Mouse (Mus musculus) CD8-positive naive resting alpha-beta T cell, adult 2 months (primary cell): Measurements from ENCODE around the gene Supt6.

ENCODE experiments used
- DNase-seq, 2 experiments: peaks; one replicate each; pipeline ENCODE4 v3.0.0; 2022; ENCODE audit warnings: low read depth in 2 of 2, low spot score in 2 of 2

The Supt6 gene

DNA sequence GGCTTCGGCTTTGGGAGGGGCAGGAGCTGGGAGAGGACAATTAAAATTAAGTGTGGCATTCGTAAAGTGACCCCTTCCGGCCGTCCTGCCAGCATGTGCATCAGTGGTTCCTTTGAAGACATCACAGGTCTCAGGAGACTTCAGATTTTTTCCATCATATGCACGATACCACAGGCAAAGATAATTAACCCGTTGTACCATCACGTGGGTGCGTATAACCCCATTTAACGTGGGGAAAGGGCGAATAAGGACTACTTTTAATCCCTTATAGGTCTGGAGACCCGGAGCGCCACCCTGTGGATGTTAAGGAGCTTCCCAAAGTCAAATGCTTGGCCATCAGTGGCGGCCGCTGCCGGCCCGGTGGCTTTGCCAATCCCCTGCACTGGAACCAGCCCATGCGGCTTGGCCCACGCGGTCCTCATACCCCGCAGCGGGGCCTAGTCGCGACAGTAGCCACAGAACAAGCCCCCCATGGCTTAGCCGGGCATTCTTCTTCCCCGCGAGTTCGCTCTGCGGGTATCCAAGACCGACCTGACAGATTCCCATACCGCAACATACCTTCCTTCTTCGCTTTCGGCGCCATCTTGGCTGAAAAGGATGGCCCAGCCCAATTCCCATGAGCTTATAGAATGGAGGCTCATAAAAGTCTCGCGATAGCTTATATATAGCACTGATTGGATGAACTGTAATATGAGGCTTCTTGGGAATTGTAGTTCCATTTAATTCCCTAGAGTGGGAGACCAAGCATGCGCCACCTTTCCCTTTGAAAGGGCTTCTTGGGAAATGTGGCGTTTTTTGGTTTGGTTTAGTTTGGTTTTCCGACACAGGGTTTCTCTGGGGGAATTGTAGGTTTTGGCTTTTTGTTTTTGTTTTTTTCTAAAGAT, 62.6 kb downstream of the Supt6 start, which contains the start of gene Rpl23a:
Gene Rpl23a (minus strand): TSS at position 624 of the 884 bp plus-strand sequence.
- DNase-seq: peak; percentile 67 to 73

DNA sequence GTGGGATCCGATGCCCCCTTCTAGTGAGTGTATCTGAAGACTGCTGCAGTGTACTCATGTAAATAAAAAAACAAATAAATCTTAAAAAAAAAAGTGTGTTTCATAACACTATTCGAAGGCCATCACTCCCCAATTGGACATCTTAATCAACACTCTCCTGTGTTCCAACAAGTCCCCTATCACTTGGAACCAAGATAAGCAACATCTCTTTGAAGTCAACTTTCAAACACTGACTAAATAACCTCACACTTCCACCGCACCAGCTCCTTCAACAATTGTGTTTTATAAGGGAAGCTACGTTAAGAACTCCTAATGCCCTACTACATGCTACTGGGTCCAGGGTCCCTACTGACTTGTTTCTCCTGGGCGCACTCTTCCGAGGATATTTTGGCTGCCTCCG, 63.3 kb downstream of the Supt6 start:
- no peak for DNase-seq

DNA sequence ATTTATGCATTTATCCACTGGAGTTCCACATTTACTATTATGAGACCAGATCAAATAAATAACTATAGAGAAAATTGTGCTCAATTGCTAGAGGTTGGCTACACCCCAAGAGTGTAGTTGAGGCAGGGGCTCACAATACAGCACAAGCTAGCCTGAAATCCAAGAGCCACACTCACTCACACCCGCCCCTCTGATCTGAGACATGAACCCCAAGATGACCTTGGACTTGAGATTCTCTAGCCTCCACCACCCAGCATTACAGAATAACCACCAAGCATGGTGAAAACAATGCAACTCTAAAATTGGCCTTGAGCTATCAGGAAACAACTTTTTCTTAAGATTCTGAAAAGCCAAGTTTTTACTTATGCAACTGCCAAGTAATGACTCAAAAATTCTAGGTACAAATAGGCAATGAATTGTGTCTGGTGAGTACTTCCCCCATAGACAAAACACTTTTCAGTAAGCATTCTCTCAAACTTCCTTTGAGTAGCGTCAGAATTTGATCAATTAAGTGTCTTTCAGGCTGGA, 63.9 kb downstream of the Supt6 start:
- DNase-seq: no peak

DNA sequence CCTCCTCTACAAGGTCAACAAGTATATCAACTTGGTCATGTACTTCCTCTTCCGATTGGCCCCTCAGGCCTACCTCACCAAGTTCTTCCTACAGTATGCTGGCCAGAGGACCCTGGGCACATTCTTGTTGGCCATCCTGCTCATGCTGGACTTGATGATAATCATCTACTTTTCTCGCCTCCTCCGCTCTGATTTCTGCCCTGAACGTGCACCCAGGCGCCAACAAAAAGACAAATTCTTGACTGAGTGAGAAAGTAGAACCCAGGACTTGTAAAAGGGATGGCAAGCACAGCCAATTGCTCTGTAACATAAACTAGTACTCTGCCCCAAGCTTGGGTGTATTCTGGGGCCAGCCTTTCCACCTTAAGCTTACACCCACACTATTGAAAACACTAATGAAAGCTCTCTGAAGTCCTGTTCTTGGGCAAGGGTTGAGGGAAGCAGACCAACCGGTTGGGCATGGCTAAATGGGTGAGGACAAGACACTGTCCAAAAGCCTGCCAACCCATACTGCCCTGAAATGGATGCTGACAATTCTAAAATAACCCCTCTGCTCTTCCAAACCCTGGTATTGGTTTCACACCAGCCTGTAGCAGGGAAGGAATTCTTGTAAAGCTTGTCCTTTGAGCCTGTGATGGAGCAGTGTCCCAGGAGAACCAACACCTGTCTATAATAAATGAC, 65.6 kb downstream of the Supt6 start:
- no peak for DNase-seq

DNA sequence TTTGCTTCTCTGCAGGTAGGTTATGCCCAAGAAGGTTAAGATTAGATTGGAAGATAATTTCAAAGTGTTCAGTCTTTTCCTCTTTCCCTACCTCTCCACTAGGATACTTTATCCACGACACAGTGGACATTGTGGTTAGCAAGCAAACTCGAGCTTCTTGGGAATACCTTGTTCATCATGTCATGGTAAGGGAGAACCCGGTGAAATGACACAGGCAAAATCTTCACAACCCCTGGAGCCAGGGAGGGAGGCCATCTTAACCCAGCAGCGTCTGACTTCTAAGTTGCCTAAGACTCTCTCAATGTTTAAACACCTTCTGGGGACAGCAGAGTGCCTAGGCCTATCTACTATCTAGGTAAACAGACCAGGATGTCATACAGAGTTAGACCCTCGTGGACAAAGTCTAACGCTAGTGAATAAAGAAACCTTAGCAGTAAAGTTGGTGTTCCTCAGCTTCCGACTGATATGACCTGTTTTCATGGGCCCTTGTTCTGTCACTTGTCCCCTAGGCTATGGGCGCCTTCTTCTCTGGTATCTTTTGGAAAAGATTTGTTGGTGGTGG, 66.3 kb downstream of the Supt6 start:
- DNase-seq: no peak

DNA sequence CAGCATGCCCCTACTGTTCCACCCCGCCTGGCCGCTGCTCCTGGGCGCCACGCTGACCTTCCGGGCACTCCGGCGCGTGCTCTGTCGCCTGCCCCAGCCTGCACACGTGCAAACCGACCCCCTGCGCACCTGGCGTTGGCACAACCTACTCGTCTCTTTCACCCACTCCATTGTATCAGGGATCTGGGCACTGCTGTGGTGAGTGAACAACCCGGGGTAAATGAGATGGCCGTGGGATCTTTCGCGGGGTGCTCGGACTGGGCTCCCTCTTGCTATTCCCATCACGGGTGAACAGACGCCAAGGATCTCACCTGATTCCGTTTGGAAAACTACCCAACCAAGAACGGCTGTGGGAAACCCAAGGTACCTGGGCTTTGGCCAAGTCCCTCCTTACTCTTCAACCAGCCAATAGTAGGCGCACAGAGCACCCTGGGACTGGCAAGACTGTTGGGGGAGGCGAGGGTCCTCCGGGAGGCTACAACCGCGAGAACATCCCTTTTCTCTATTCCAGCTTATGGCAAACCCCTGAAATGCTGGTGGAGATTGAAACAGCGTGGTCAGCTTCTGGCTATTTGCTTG, 66.8 kb downstream of the Supt6 start:
- no peak for DNase-seq

DNA sequence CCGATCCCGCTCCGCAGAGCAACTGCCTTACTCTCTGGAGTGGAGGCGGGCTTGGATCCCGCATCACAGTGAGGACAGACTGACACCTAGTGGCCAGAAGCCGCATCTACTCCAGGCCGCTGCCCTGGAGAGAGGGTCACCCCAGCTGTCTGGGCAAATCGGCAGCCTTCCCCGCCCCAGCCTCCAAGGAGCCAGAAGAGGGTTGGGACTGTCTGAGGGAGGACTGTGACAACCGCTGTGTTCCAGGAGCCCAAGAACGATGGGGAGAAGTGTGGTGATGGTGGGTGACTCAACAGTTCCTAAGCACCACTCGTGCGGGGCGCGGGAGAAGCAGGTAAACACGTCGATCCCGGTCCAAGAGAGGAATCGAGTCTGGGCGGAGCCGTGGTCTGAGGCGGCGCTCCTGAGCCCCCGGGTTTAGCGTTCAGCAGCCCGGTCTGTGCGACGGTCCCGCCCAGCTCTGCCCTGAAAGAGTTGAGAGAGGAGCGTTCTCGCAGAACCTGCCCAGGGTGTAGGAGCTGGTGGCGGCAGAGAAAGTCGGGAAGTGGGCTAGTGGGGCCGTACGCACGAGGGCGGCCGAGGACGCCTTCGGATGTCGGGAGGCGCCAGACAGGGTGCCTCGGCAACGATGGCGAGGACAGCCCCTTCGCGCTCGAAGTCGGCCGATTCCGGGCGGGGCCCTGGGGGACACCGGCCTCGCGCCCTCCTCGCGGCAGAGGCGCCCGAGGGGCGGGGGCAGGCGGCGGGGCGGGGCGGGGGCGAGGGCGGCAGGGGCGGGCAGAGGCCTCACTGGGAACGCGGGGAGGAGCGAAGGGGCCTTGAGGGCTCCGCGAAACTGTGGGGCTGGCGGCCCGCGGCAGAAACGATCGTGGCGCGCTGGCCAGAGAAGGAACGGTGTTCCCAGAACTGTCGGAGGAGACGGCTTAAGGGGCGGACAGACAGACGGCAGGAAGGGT, 67.6 kb downstream of the Supt6 start:
- DNase-seq: peak; percentile 87 to 90

DNA sequence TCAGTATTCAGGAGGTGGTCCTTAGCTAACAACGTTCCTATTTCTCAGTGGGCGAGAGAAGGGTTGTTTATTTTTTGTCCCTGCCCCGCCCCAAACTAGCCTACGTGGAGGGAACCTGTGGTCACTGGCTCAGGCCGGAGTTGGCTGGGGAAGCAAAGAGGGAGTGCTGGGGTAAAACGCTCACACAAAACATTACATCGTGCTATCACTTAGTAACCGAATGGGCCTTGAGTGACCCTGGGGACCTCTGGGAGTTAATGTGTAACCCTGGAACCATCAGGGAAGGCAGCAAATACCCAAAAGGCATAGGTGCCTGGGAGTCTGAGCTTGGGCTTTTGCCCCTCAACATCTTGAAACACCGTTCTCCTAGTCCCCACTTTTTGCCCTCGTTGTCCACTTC, 68.3 kb downstream of the Supt6 start:
- DNase-seq: peak in 1 of 2 experiments; percentile 40

DNA sequence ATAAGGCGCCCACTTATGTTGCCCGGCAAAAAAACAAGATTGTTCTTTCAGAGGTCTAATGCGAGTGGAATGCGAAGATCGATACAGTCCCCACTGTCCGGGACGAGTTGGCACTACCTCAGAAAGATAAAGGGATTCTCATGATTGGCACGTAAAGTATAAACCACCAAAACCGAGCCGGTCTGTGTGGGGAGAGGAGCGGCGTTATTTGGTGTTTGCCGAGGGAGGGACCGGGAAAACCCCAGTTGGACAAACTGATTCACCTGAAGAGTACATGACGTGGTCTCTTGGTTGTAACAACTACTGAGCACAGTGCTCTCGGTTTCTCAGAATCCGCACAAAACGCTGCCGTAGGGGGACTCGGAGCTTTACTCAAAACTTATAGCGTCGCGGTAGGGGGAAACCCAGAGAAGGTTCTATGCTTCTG, 68.9 kb downstream of the Supt6 start:
- DNase-seq: no peak

DNA sequence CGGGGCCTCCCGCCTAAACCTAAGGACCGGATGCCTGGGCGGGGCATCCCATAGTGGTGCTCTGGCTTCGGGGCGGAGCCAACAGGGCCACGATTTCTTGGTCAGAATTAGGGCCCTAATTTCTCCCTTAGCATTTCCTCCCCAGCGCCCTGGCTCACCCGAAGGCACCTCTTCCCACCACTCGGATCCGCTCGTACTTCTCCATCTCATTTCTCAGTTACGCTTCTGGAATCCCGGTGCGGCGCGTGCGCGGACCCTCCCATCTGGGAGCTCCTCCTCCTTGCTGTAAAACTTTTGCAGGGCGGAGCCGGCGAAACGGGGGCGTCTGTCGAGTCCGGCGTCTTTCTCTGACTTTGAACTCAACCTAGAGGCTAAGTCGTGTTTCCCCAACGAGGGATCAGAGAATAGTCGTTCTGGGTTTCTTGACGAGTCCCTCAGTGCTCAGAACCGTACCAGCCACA, 69.4 kb downstream of the Supt6 start, which contains the start of the genes Nek8 and Tlcd1:
Gene Nek8 (minus strand): TSS at position 274 of the 461 bp plus-strand sequence.
Gene Tlcd1 (plus strand): TSS at position 310 of the 461 bp plus-strand sequence.
- DNase-seq: peak; percentile 80 to 93

DNA sequence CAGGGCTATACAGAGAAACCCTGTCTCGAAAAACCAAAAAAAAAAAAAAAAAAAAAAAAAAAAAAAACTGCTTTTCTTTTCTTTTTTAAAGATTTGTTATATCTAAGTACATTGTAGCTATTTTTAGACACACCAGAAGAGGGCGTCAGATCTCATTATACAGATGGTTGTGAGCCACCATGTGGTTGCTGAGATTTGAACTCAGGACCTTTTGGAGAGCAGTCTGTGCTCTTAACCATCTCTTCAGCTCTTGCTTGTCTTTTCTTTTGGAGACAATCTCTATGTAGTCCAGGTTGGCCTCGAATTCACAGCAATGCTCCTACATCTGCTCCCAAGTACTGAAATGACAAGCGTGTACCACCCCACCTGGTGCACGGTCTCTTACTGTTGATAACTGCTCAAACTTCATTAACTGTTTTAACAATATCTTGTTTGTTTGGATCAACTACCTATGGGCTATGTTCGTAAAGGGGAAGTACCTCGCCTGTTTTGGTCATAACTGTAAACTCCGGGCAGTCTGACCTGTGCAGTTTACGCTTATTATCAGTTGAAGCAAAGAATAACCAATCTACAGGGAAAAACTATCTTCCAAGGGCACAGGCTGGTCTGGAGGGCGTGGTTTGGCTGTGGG, 69.9 kb downstream of the Supt6 start:
- DNase-seq: no peak

DNA sequence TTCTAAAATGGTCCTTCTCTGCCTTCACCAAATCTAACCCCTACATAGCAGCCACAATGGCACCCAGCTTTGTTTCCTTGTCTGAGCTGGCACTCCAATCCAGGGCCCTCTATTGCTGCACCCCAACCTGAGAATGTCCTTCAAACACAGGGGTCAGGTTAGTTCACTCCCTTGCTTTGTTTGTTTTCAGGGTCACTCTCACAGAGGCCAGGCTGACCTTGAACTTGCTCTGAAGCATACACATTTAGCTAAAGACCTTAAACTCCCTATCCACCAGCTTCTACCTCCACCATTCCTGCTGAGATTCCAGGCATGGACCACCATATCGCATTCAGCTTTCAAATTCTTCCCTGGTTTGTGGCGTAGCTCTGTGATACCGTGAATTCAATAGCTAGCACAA, 71.3 kb downstream of the Supt6 start:
- DNase-seq: no peak

DNA sequence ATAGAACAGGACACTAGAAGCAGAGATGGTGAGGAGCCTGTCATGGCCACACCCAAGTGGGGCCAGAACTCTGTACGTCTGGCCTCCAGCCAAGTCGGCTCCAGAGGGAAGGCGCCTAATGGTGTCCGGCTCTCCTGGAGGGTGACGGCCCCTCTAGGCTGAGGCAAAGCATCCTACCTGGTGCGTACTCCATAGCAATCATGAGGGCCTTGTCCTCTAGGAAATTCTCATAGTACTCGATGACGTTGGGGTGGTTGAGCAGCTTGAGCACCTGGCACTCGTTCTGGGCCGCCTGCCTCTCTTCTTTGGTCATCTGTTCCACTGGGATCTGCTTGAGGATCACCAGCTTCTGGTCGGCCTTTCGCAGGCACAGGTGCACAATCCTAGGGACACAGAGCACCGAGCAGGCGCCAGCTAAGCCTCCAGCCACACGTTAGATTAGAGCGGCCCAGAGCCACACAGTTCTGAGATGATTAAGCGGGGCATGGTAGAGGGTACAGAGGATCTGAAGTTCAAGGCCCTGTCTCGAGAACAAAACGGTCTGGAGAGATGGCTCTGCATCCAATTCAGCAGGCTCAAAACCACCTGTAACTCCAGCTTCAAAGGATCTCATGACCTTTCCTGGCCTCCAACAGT, 72.9 kb downstream of the Supt6 start:
- DNase-seq: no peak

DNA sequence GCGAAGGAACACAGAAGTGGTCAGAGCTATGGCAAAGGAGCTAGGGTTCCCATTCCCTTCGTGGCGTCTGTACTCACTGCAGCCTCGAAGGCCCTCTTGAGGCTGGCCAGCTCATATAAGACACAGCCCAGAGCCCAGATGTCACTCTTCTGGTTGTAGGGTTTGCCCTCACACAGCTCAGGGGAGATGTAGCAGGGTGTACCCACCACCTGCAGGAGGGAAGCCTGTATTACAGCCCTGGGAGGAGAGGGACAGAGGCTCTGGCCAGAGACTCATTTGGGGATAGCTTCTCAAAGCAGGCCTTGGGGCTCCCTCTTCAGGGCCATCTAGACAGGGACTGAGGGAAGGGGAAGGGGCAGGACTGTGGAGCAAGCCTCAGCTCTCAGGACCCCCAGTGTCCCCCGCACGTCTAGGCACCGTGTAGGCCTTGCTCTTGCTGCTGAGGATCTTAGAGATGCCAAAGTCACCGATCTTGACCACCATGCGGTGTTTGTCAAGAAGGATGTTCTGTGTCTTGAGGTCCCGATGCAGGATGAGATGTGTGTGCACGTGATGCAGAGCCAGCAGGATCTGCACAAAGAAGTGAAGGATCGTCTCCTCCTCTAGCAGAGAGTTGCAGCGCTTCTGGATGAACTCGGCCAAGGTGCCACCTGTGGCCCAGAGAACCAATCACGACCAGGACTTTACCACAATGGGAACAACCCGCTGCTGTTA, 73.6 kb downstream of the Supt6 start:
- DNase-seq: no peak

DNA sequence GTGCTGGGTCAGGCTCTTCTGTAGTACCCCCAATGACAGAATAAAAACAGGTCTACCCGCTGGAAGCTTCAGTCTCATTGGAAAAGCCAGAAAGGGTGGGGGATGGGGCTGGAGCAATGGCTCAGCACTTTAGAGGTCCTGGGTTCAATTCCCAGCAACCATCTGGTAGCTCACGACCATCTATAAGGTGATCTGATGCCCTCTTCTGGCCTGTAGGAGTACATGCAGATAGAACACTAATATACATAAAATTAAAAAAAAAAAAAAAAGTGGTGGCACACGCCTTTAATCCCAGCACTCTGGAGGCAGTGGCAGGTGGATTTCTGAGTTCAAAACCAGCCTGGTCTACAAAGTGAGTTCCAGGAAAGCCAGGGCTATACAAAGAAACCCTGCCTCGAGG, 74.5 kb downstream of the Supt6 start:
- DNase-seq: no peak

DNA sequence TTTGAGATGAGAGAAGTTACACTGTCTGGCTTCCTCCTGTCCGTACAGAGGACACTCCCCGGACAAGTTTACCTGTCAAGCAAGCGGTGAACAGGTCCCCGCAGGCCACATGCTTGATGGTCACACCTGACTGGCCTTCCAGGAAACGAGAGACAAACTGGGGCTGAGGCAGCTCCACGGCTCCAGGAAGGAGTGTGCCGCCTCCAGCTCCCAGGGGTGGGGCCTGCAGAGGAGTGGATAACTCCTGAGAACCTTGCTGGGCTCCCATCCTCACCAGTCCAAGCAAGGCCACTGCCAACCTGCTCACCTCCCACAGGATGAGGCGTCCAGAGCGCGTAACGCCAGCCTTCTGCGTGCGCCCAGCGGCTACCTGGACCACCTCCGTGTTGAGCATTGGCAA, 75.5 kb downstream of the Supt6 start:
- no peak for DNase-seq

DNA sequence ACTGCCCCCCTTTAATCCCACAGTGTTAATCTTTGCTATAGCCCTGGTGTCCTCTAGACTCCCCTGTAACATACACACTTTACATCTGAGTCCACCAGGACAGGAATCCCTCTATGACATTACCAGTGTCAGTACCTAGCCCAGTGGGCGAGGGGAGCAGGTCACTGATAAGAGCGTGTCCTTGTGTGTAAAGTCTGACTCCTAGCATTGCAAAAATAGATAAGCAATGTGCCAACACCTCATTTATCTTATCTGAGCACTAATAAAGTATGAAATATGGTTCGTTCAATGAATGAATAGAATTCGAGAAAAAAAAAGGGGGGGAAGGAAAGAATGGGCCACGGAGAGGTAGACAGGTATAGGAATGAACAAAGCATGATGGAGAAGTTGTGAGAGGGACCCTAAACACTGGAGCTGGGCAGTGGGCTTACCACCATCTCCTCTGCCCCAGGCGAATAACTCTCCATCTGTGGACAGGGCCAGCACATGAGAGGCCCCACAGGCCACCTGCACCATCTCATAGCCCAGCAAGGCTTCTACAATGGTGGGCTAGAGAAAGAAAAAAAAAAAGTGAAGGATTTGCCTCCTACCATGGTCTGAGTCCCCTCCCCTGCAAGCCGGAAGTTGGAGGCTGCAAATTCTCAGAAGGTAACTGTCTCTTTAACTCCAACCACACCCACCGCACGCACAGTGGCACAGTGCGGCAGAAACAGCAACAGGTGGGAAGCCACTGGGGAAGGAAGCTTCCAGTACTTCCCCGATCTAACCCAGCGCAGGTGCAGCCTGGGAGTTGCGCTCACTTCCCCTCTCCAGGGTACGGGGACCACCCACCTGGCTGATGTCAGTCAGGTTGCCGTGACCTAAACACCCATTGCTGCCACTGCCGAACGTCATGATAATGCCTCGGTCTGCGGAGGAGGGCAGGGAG, 77.0 kb downstream of the Supt6 start:
- peak; percentile 58 to 62 for DNase-seq
